Mouse (Mus musculus) kidney, embryonic 14.5 days (tissue): ENCODE data around the gene Akr1b8. TPM values are rescaled to one million over a fixed set of nuclear protein-coding genes. Genes with fewer than 3 reads are reported as not detected.
"Not testable (repeated sequence)": the region's sequence is repeated elsewhere in the genome, so short reads cannot be mapped to it uniquely, and the experiment has no call there.

ENCODE experiments used
- ATAC-seq: fragments of 200-750 bp; cut with Nextera tagmentation; 2 replicates; pipeline ENCODE4 v1.8.0; 2017; ENCODE audit warnings: moderate number of reproducible peaks, mild to moderate bottlenecking, moderate TSS enrichment, moderate library complexity; ENCODE audit not compliant: low FRiP score, low TSS enrichment
- H3K27ac ChIP-seq: fragments of 300-500 bp; sonication (generic); 2 replicates; pipeline ENCODE4 v1.5.1; 2014; ENCODE audit warnings: low read depth, mild to moderate bottlenecking, low read length, moderate library complexity, mixed read lengths
- H3K27me3 ChIP-seq: fragments of 300-500 bp; sonication (generic); 2 replicates; pipeline ENCODE4 v1.6.1; 2014; ENCODE audit warnings: mild to moderate bottlenecking, low read length; ENCODE audit not compliant: control insufficient read depth, insufficient read depth
- H3K36me3 ChIP-seq: fragments of 300-500 bp; sonication (generic); 2 replicates; pipeline ENCODE4 v1.6.1; 2014; ENCODE audit warnings: low read length, mixed read lengths; ENCODE audit not compliant: control insufficient read depth, insufficient read depth
- H3K4me1 ChIP-seq: fragments of 300-500 bp; sonication (generic); 2 replicates; pipeline ENCODE4 v1.6.1; 2014; ENCODE audit warnings: low read length, mixed read lengths; ENCODE audit not compliant: control insufficient read depth, insufficient read depth
- H3K4me2 ChIP-seq: fragments of 300-500 bp; sonication (generic); replicated peaks from 2 replicates; pipeline ENCODE4 v1.6.1; 2014; ENCODE audit warnings: low read depth, mild to moderate bottlenecking, low read length
- H3K4me3 ChIP-seq: fragments of 300-500 bp; sonication (generic); 2 replicates; pipeline ENCODE4 v1.5.1; 2014; ENCODE audit warnings: mild to moderate bottlenecking, low read length
- H3K9ac ChIP-seq: fragments of 300-500 bp; sonication (generic); 2 replicates; pipeline ENCODE4 v1.6.1; 2014; ENCODE audit warnings: low read depth, mild to moderate bottlenecking, low read length, moderate library complexity
- H3K9me3 ChIP-seq: fragments of 300-500 bp; sonication (generic); 2 replicates; pipeline ENCODE4 v1.6.1; 2016; ENCODE audit warnings: low read length; ENCODE audit not compliant: control insufficient read depth
- WGBS: fragments of 180-500 bp; shearing (Covaris S2); extraction: QIAGEN DNeasy Blood & Tissue Kit; methylation state at CpG from one replicate; pipeline ENCODE4 v1.1.7; 2014; 5-methylcytosine and 5-hydroxymethylcytosine counted together
- polyA plus RNA-seq: library from polyadenylated mRNA; unstranded; fragments of >200 nt; fragmentation: Nextera tagmentation; extraction: Ambion mirVana; gene quantifications from 2 replicates; pipeline ENCODE4 v1.2.1, GENCODE M21; 2014

The Akr1b8 gene
- polyA plus RNA-seq, 1 experiment from 2014 or later, result 14.9 TPM

DNA sequence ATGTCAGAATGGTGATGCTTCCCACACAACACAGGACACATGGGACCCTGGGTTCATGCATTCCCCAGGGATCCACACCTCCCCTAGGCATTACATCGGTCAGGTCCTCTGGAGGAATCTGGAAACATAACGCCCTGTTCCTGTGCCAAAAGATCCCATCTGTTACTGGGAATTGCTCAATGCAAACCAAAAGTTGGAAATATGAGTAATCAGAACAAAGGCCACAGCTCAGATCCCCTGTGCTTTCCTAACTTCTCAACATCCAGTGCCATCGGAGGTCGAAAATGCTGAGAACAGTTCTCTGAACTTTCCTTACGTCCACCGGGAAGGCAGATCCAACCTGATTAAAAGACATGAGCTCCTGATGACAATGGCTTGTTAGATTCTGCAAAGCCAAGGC is 10.5 kb upstream of the Akr1b8 start:
- no peaks in the 10 kb centered on the region for H3K9me3 ChIP-seq
- no peak overlapping the region for H3K9ac ChIP-seq
- no peak overlapping the region for H3K4me2 ChIP-seq
- H3K27me3 ChIP-seq, result no peaks in the 10 kb centered on the region
- no peak for ATAC-seq
- H3K4me1 ChIP-seq, result no peaks in the 10 kb centered on the region
- WGBS, result 84% methylated on average over 6 of the region's 6 CpGs
- H3K27ac ChIP-seq, result no peak overlapping the region
- H3K4me3 ChIP-seq, result no peak overlapping the region
- H3K36me3 ChIP-seq, result no peaks in the 10 kb centered on the region

DNA sequence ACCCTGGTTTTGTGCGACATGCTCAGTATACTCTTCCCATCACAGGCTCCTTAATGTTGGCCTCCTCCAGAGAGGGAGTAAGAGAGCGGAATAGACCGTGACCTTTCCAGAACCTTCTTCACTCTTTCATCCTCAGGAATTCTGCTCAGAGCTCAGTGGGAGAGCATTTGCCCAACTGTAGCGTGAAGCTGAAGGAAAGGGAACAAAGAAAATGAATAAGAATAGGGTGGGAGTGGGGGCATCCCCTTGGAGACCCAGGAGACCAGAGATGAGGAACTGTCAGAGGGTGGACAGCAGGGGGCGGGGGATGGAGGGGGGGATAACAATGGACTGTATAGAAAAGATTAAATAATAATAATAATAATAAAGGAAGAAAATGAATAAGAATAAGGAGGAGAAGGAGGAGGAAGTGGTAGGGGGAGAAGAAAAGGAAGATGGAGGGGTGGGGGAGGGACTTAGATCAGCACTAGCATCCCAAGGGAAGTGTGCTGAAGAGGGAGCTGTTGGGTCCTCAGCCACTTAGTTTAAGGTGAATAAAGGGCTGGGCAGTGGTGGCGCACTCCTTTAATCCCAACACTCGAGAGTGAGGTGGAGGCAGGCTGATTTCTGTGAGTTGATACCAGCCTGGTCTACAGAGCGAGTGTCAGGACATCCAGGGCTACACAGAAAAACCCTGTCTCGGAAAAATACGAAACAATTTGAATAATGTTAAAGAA is 9.6 kb upstream of the Akr1b8 start:
- 68% methylated on average over 10 of the region's 10 CpGs for WGBS

DNA sequence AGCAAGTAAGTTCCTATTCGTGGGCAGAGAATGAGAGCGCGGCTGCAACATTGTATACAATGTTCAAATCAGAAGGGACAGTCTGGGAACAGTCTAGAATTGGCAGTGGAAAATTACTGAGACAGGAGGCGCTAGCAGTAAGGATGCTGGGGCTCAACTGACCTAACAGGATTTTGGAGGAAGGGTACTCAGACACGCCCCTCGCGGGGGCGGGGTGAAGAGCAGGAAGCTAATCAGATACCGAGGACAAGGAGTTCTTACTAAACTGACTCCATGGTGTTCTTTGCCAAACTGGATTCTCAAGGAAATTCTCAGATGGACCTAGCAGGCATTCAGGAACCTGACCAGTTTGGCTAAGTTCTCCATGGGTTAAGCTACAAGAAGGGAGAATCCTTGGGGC is 9.0 kb upstream of the Akr1b8 start:
- 25% methylated on average over 9 of the region's 9 CpGs for WGBS

More for the DNA sequence above, 9.6 kb upstream of the Akr1b8 start:
- Histone ChIP-seq H3K9me3 (no peaks in the 10 kb centered on the region), H3K27ac (no peak overlapping the region), H3K4me2 (0 out of 2 replicates have a peak overlapping the region, but pooled peaks have one; percentile 5), H3K4me3 (no peak overlapping the region), H3K27me3 (no peaks in the 10 kb centered on the region), H3K9ac (no peak overlapping the region), H3K4me1 (no peaks in the 10 kb centered on the region), H3K36me3 (no peaks in the 10 kb centered on the region)
- 0 out of 2 replicates have a peak, but pooled peaks have one; percentile 28 for ATAC-seq

DNA sequence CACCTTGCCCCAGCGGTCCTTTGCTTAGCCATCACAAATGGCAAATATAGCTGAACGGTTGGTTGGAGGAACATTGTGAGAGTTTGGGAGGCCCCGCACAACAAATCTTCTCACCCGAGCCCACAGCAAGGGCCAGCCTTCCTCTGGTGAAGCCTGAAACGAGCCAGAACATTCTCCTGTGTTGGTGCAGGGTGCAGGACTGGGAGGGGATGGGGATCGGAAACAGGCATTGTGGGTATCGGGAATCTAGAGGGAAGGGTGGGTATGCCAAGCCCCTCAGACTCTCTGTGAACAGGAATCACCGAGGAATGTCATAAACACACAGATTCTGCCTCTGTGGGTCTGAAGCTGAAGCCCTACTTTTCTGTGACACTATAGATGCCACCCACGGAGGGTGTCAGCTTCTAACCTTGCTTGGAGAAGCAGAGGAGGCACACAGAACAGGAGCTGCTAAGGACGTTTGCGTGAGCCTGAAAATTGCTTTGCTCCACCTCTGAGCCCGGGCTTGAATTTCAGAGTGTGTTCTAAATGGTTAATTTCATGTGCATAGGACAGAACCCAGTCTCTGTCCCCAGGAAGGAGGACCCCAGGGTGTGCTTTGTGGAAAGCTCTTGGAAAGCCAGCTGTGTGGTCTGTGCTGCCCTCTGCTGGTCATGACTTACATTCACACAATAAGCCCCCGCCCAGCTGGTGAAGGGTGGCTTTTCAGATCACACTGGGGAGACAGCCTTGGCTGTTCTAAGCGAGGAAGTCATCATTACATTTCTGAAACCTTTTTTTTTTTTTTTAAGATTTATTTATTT is 7.6 kb upstream of the Akr1b8 start:
- no peak overlapping the region for H3K27ac ChIP-seq
- peak; percentile 76 for ATAC-seq
- WGBS, result 50% methylated on average over 14 of the region's 14 CpGs
- no peaks in the 10 kb centered on the region for H3K36me3 ChIP-seq
- no peaks in the 10 kb centered on the region for H3K4me1 ChIP-seq
- no peaks in the 10 kb centered on the region for H3K9me3 ChIP-seq
- H3K4me2 ChIP-seq, result no peak overlapping the region
- no peaks in the 10 kb centered on the region for H3K27me3 ChIP-seq
- no peak overlapping the region for H3K4me3 ChIP-seq
- H3K9ac ChIP-seq, result no peak overlapping the region

More for the DNA sequence above, 9.0 kb upstream of the Akr1b8 start:
- Histone ChIP-seq H3K9ac (no peak overlapping the region), H3K4me2 (0 out of 2 replicates have a peak overlapping the region, but pooled peaks have one; percentile 5), H3K27ac (no peak overlapping the region), H3K9me3 (no peaks in the 10 kb centered on the region), H3K36me3 (no peaks in the 10 kb centered on the region), H3K27me3 (no peaks in the 10 kb centered on the region), H3K4me1 (no peaks in the 10 kb centered on the region), H3K4me3 (no peak overlapping the region)
- no peak for ATAC-seq

DNA sequence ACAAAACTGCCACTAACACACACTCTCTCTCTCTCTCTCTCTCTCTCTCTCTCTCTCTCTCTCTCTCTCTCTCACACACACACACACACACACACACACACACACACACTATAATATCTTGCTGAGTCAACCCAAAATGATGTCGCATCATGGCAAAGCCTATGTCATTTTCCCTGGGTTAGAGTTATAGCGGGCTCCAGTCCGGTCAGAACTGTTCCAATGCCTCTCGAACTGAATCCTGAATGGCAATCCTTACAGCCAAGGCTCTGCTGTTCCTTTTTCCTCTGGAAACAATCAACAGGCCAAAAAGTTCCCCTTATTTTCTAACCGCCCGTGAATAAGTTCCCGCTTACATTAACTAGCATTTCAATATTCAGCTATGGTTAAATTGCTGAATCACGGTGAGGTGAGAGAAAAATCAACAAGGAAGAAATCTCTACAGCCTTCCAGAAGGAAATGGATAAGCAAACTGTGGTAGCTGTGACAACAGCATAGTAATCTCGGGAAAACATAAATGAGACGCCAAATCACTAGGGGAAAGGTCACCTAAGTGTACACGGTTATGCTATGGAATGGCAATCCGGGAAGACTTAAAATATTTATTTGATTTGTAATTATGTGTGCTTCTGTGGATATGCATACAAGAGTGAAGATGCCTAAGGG is 3.8 kb upstream of the Akr1b8 start:
- no peak overlapping the region for H3K4me3 ChIP-seq
- 86% methylated on average over 12 of the region's 12 CpGs for WGBS
- ATAC-seq, result no peak
- H3K36me3 ChIP-seq, result no peaks in the 10 kb centered on the region
- H3K9me3 ChIP-seq, result no peaks in the 10 kb centered on the region
- no peak overlapping the region for H3K27ac ChIP-seq
- H3K4me2 ChIP-seq, result no peak overlapping the region
- no peaks in the 10 kb centered on the region for H3K4me1 ChIP-seq
- H3K27me3 ChIP-seq, result no peaks in the 10 kb centered on the region
- H3K9ac ChIP-seq, result no peak overlapping the region

DNA sequence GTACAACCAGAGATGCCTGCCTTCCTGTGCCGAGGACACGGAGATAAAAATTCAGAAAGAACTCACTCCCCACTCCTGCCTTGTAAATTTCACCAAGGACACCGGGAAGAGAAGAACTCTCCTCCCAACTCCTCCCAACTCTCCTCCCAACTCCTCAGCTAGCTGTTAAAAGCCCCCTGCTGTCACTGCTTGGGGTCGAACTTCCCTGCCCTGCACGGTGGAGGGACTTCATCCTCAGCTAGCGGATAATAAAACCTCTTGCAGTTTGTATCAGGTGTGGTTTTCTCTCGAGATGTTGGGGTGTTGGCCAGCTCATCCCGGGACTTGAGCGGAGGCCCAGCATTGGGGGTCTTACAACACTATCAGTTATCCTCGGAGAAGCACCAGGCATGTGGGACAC is 2.4 kb upstream of the Akr1b8 start:
- not testable (repeated sequence) for H3K36me3 ChIP-seq, H3K9ac ChIP-seq, H3K27me3 ChIP-seq, H3K4me3 ChIP-seq, H3K9me3 ChIP-seq, ATAC-seq, H3K4me2 ChIP-seq, H3K4me1 ChIP-seq, H3K27ac ChIP-seq
- 48% methylated on average over 10 of the region's 10 CpGs for WGBS

DNA sequence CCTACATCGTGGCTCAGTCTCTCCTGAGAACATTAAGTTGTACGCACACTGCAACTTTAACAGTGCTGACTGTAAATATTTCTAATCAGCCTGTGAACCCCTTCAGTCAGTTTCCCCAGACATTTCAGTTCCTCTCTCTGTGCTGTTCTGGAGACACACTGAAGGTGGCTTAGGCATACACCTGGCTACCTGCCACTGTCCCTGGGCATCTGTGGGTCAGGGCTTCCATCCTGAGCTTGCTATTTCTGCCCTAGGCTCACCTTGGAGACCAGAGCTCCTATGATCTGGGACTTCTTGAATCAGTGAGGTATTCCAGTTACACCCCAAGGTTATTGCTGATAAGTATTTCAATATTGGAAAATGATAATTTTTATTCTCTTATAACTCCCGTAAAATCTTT is 1.5 kb upstream of the Akr1b8 start:
- Histone ChIP-seq H3K4me3 (no peak overlapping the region), H3K9ac (no peak overlapping the region), H3K4me2 (no peak overlapping the region), H3K36me3 (no peaks in the 10 kb centered on the region), H3K27me3 (no peaks in the 10 kb centered on the region), H3K4me1 (no peaks in the 10 kb centered on the region), H3K27ac (no peak overlapping the region), H3K9me3 (no peaks in the 10 kb centered on the region)
- ATAC-seq, result no peak
- WGBS, result 94% methylated on average over 3 of the region's 3 CpGs

DNA sequence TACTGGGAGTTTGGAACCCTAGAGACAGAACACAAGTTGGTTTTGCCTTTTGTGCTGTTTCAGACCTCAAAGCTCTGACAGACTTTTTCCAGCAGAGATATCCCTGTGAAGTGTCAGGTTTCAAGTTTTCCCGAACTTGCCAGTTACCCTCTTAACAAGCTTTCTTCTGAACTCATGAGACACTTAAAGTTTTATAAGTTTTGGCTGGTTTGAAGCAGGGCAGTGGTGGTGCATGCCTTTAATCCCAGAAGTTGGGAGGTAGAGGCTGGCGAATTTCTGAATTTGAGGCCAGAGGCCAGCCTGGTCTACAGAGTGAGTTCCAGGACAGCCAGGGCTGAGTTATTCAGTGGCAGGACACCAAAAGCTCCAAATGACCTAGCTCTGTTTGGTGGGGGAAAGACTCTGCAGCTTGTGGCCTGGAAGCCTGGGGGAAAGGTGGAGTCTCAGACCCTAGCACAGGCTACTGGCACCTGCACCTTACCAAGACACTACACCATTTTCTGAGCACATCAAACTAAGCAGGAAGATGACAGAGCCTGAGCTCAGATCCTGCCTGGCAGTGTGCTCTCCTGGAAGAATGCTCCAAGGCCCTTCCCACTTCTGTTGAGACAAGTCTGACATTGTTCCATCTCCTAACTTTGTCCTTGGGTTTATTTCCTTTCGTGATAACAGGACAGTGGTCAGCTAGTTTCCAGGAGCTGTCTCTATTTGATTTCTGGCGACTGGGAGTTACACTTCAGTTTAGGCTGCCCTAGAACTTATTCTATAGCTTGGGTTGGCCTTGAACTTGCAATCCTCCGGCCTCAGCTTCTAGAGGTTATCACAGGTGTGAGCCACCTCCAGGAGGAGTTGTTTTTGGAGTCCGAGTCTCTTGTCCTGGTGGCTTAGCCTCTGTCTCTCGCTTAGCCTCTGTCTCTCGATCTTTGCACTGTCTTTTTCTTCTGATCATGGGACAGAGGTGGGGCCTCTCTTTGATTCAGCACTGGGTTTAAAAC is 732 bp downstream of the Akr1b8 start:
- Histone ChIP-seq H3K27me3 (no peaks in the 10 kb centered on the region), H3K36me3 (no peaks in the 10 kb centered on the region), H3K27ac (peak overlapping the region; percentile 37; the same call in 1 of the 2 replicates), H3K4me3 (peak overlapping the region; percentile 34), H3K9ac (0 out of 2 replicates have a peak overlapping the region, but pooled peaks have one; percentile 12), H3K9me3 (no peaks in the 10 kb centered on the region), H3K4me1 (no peaks in the 10 kb centered on the region), H3K4me2 (peak overlapping the region; percentile 64)
- 70% methylated on average over 8 of the region's 8 CpGs for WGBS
- no peak for ATAC-seq
